In genomic region chr3:105932240-105933071, GRCm38 (mm10) we compare ENCODE assay signal across 16 mouse cellular contexts. TPM values are rescaled to one million over a fixed set of nuclear protein-coding genes. Genes with fewer than 3 reads are reported as not detected.
DNase-seq lines count a peak whose midpoint lies in the region; ATAC-seq and TF ChIP-seq lines count a peak whose summit lies in the region.
"Had no signal": no experiment of that assay in that cellular context is flagged by ENCODE, and none has a peak within 500 bp of the region (broad histone marks: within the 10 kb centered on the region; RNA-seq: fewer than 3 reads in every experiment).

Gene I830077J02Rik, minus strand, starts transcription at chr3:105932664.

- no peaks in the 10 kb centered on the region for H3K9me3 ChIP-seq in liver, embryonic 14.5 days (ENCODE audit: control insufficient read depth, low read length)
- H3K9me3 ChIP-seq in kidney, embryonic 14.5 days (ENCODE audit: control insufficient read depth, low read length) = no peaks in the 10 kb centered on the region
- H3K9me3 ChIP-seq: embryonic facial prominence, embryonic 15.5 days; forebrain, embryonic 15.5 days had no signal

- H3K27ac ChIP-seq in liver, embryonic 14.5 days = no peak within 1 kb of the TSS
- peak within 1 kb of the TSS; percentile 10; the same call in 1 of the 2 replicates for H3K27ac ChIP-seq in small intestine, adult 2 months (ENCODE audit: insufficient read depth, low read depth, low read length)
- H3K27ac ChIP-seq in kidney, embryonic 14.5 days (ENCODE audit: low read depth, low read length) = no peak within 1 kb of the TSS
- H3K27ac ChIP-seq: embryonic facial prominence, embryonic 15.5 days; forebrain, embryonic 15.5 days had no signal

- peak; percentile 88 for DNase-seq in heart, adult 11 months
- DNase-seq in heart, postnatal 36 days = no peak
- DNase-seq in lung, postnatal 25 days (ENCODE audit: low spot score) = peak; percentile 19
- DNase-seq in lung, adult 2 months = no peak
- DNase-seq in liver, embryonic 14.5 days (ENCODE audit: low read depth in 3 of 3, low spot score in 3 of 3) = peak in 1 of 3 experiments; percentile 22
- DNase-seq in embryo, embryonic 10.5 days (ENCODE audit: low spot score) = no peak
- DNase-seq: cerebellum, postnatal 25 days; gastrocnemius, postnatal 25 days; kidney, postnatal 10 days had no signal

- no peak for TF ChIP-seq EP300 in liver, embryonic 14.5 days (IDR thresholded peaks at IDR 0.05; ENCODE audit: low read depth)

- H3K9ac ChIP-seq in liver, embryonic 14.5 days (replicated peaks) = no peak within 1 kb of the TSS; the same call in 1 of the 2 replicates
- H3K9ac ChIP-seq in kidney, embryonic 14.5 days (ENCODE audit: low read depth, low read length) = no peak within 1 kb of the TSS
- H3K9ac ChIP-seq: embryonic facial prominence, embryonic 15.5 days; forebrain, embryonic 15.5 days had no signal

- peaks cover 4% of the 10 kb centered on the region; the same call in 1 of the 2 replicates for H3K4me1 ChIP-seq in lung, adult 2 months (ENCODE audit: control insufficient read depth, insufficient read depth, low read length)
- H3K4me1 ChIP-seq in liver, embryonic 14.5 days (replicated peaks; ENCODE audit: control insufficient read depth in 2 of 2, insufficient read depth in 2 of 2, low read length in 1 of 2) = peaks cover 0 to 10% of the 10 kb centered on the region in 2 experiments; a peak in 2 of 4 replicates
- no peaks in the 10 kb centered on the region for H3K4me1 ChIP-seq in small intestine, adult 2 months (ENCODE audit: control insufficient read depth, insufficient read depth, insufficient read length, low read length)
- H3K4me1 ChIP-seq in kidney, embryonic 14.5 days (ENCODE audit: control insufficient read depth, insufficient read depth, low read length) = no peaks in the 10 kb centered on the region
- H3K4me1 ChIP-seq: embryonic facial prominence, embryonic 15.5 days; forebrain, embryonic 15.5 days had no signal

- TF ChIP-seq CTCF in lung, adult 2 months (IDR thresholded peaks at IDR 0.05; ENCODE audit: insufficient read depth, low read length) = no peak
- TF ChIP-seq CTCF in liver, embryonic 14.5 days (IDR thresholded peaks at IDR 0.05; ENCODE audit: low read depth) = no peak
- no peak for TF ChIP-seq CTCF in small intestine, adult 2 months (IDR thresholded peaks at IDR 0.05; ENCODE audit: extremely low read depth, insufficient read length, insufficient replicate concordance, low read depth, low read length)

- no peaks in the 10 kb centered on the region for H3K27me3 ChIP-seq in liver, embryonic 14.5 days (ENCODE audit: control insufficient read depth, insufficient read depth, low read length)
- no peaks in the 10 kb centered on the region for H3K27me3 ChIP-seq in small intestine, adult 2 months (ENCODE audit: control insufficient read depth, insufficient read depth, low read length)
- no peaks in the 10 kb centered on the region for H3K27me3 ChIP-seq in kidney, embryonic 14.5 days (ENCODE audit: control insufficient read depth, insufficient read depth, low read length)
- H3K27me3 ChIP-seq: embryonic facial prominence, embryonic 15.5 days; forebrain, embryonic 15.5 days had no signal

- no peak within 1 kb of the TSS for H3K4me3 ChIP-seq in lung, adult 2 months (replicated peaks; ENCODE audit: extremely low read depth, low read depth, low read length)
- H3K4me3 ChIP-seq in liver, embryonic 14.5 days (ENCODE audit: insufficient read depth in 1 of 2, low read depth in 2 of 2, low read length in 2 of 2) = peak within 1 kb of the TSS; percentile 7 to 14; a peak in 2 of 4 replicates
- H3K4me3 ChIP-seq in small intestine, adult 2 months (ENCODE audit: low read depth, low read length) = no peak within 1 kb of the TSS
- H3K4me3 ChIP-seq in kidney, embryonic 14.5 days (ENCODE audit: low read length) = no peak within 1 kb of the TSS
- H3K4me3 ChIP-seq: embryonic facial prominence, embryonic 15.5 days; forebrain, embryonic 15.5 days had no signal

- WGBS in lung, adult 2 months = 52% methylated on average over 8 of the region's 8 CpGs
- 20% methylated on average over 8 of the region's 8 CpGs for WGBS in liver, embryonic 14.5 days (ENCODE audit: insufficient replicate concordance)
- 78% methylated on average over 8 of the region's 8 CpGs for WGBS in small intestine, adult 2 months
- 68% methylated on average over 8 of the region's 8 CpGs for WGBS in kidney, embryonic 14.5 days

- H3K4me2 ChIP-seq in liver, embryonic 14.5 days (ENCODE audit: low read depth) = no peak within 1 kb of the TSS
- no peak within 1 kb of the TSS for H3K4me2 ChIP-seq in kidney, embryonic 14.5 days (replicated peaks; ENCODE audit: low read depth, low read length)
- H3K4me2 ChIP-seq: embryonic facial prominence, embryonic 15.5 days; forebrain, embryonic 15.5 days had no signal

- TF ChIP-seq POLR2A in lung, adult 2 months (IDR thresholded peaks at IDR 0.05; ENCODE audit: borderline replicate concordance, extremely low read depth, low read depth, low read length) = no peak
- TF ChIP-seq POLR2A in small intestine, adult 2 months (IDR thresholded peaks at IDR 0.05; ENCODE audit: low read depth, low read length) = no peak

- intact Hi-C loops in heart, postnatal 36 days (cut with DNase I) = no loop called here

- peak; percentile 59; the same call in 1 of the 2 replicates for ATAC-seq in liver, embryonic 14.5 days (ENCODE audit: insufficient read depth)
- ATAC-seq in kidney, embryonic 14.5 days (ENCODE audit: low FRiP score, low TSS enrichment) = no peak
- ATAC-seq: activated CD4-positive, CD25-positive, alpha-beta regulatory T cell, adult 4 months; forebrain, embryonic 15.5 days; hindbrain, embryonic 16.5 days; midbrain, embryonic 16.5 days had no signal

- no peaks in the 10 kb centered on the region; the same call in 1 of the 2 replicates for H3K36me3 ChIP-seq in liver, embryonic 14.5 days (replicated peaks; ENCODE audit: control insufficient read depth, insufficient read depth, low read depth)
- H3K36me3 ChIP-seq in small intestine, adult 2 months (ENCODE audit: control insufficient read depth, insufficient read depth, low read length) = 0 out of 2 replicates have a peak, but pooled peaks cover 5% of the 10 kb centered on the region
- H3K36me3 ChIP-seq in kidney, embryonic 14.5 days (ENCODE audit: control insufficient read depth, insufficient read depth, low read length) = no peaks in the 10 kb centered on the region

RNA-seq across cellular contexts. Expression of gene I830077J02Rik, which starts in this region (rescaled TPM):
- under 1 TPM; 0.54 to 0.94 TPM for total RNA-seq in heart, postnatal 36 days (2021)
- polyA plus RNA-seq in lung, adult 2 months (2012; rRNA removed) = 2.3 and 3.7 TPM in 2 replicates
- 3.0 and 4.1 TPM in 2 replicates for polyA plus RNA-seq in liver, embryonic 14.5 days (2012; rRNA removed)
- 3.0 and 3.1 TPM in 2 replicates for polyA plus RNA-seq in liver, embryonic 14.5 days (2014; fragmentation: Nextera tagmentation; extraction: Ambion mirVana)
- 0.81 and 1.8 TPM in 2 replicates for polyA plus RNA-seq in small intestine, adult 2 months (2012; rRNA removed)
- polyA plus RNA-seq in kidney, embryonic 14.5 days (2014; fragmentation: Nextera tagmentation; extraction: Ambion mirVana) = 0.64 and 0.70 TPM in 2 replicates

Comparison
In these comparisons a context has a peak if more than half of its experiments do, and no peak if none do; other contexts are left out.
1. DNase-seq: peak in heart, adult 11 months (single experiment) and lung, postnatal 25 days (single experiment); none in heart, postnatal 36 days (0 of 2), lung, adult 2 months (single experiment) and embryo, embryonic 10.5 days (single experiment).
2. H3K4me3 ChIP-seq: peak in liver, embryonic 14.5 days (2 of 2); none in lung, adult 2 months (single experiment), small intestine, adult 2 months (single experiment) and kidney, embryonic 14.5 days (single experiment).